Mouse (Mus musculus): ENCODE data around the gene Cdkn1b.

Gene Cdkn1b

GRCm38 (mm10) chr6:134920190-134921013 lies at the start of gene Cdkn1b:
Gene Cdkn1b (plus strand): TSS chr6:134920401.
- DNase-seq (ENCODE audit: low spot score), result peak; percentile 88

DNA sequence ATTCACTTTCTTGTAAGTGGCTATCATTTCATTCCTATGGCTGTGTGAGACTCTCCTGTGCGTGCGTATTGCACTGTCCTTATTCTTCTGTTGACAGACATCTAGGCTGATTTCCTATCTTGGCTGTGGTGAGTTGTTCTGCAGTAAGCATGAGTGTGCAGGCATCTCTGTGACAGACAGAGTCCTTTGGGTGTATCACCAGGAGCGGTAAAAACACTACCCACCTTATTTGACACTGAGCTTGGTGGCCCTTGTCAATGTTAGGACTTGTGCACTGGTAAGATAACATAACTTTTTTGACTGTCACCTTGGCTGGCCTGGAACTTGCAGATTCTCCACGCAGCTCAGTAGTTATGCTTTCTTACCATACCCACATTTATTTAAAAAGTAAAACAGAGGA lies 49.3 kb upstream of the Cdkn1b start:
- DNase-seq (ENCODE audit: low spot score), result no peak

DNA sequence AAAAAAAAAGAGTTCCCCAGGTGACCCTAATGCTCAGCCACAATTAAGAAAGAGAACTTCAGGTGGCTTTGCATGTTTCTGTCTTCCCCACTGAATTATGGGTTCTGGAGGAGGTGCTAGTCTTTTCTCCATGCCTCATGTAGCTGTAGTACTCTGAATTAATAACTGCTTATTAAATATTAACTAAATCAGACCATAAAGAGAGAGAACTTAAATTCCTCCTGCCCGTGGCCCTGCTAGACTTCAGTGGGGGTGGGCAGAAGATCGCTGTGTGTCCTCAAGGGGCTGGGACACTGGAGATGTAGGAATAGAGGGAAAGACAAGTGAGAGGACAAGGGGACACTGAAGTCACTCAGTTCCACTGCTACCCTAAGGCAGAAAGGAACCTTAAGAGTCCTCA lies 48.0 kb upstream of the Cdkn1b start:
- no peak for DNase-seq (ENCODE audit: low spot score)

- DNase-seq (ENCODE audit: low spot score), result no peak
These were observed 47.2 kb upstream of the Cdkn1b start for GRCm38 (mm10) chr6:134873018-134873417.

DNA sequence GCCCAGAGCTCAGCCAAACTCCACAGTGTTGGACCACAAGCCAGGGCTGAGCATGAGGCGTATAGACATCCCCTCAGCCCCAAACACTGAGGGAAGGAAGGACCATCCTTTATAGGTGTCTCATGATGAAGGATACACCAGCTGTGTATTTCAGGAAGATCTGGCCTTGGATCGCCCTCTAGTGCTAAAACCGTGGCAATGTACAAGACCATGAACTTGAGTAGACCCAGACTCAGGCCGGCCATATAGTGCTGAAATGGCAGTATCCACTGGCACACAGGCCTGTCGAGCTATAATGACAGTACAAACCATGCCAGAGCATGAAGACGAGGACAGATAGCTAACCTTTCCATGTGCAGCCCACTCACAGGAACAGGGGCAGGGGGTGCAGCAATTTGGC lies 43.4 kb upstream of the Cdkn1b start:
- no peak for DNase-seq (ENCODE audit: low spot score)

- DNase-seq (ENCODE audit: low spot score), result no peak
These were observed 42.9 kb upstream of the Cdkn1b start for GRCm38 (mm10) chr6:134877276-134877675.

- DNase-seq (ENCODE audit: low spot score), result no peak
These were observed 42.3 kb upstream of the Cdkn1b start for GRCm38 (mm10) chr6:134877892-134878291.

- no peak for DNase-seq (ENCODE audit: low spot score)
These were observed 40.6 kb upstream of the Cdkn1b start for GRCm38 (mm10) chr6:134879556-134879955.

DNA sequence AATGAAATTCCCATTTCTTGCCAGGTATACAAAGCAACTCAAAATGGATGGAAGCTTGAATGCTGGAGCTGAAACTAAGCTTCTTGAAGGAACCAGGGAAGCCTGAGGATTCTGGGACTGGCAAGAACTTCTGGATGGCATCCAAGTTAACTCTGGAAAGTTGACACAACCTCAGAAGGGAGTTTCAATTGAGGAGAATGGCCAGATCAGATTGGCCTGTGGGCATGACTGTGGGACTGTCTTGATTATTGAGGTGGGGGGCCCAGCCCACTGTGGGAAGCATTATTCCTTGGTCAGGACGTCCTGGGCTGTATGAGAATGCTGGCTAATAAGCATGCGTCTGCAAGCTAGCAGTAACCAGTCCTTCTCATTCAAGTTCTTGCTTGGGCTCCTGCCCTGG lies 40.2 kb upstream of the Cdkn1b start:
- DNase-seq (ENCODE audit: low spot score), result no peak

GRCm38 (mm10) chr6:134883661-134884060 lies 36.5 kb upstream of the Cdkn1b start:
- no peak for DNase-seq (ENCODE audit: low spot score)

GRCm38 (mm10) chr6:134885515-134885914 lies 34.7 kb upstream of the Cdkn1b start:
- no peak for DNase-seq (ENCODE audit: low spot score)

- no peak for DNase-seq (ENCODE audit: low spot score)
These were observed 33.7 kb upstream of the Cdkn1b start for GRCm38 (mm10) chr6:134886475-134886874.

DNA sequence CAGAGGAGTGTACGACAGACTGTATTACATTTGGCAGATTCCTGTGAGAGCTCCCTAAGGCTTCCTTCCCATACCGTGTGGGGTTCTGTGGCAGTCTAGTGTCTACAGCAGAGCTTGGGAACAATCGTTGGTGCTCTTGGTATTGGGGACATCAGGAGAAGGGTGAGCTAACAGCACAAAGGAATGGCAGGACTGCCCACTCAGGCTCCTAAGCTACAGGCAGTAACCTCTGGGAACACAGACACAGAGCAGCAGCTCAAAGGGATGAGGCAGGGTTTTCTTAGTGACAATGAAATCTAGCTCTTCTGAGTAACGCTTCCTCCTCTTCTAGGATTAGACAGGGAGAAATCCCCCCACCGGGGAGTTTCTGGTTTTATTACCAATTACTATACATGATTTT lies 33.2 kb upstream of the Cdkn1b start:
- no peak for DNase-seq (ENCODE audit: low spot score)

DNA sequence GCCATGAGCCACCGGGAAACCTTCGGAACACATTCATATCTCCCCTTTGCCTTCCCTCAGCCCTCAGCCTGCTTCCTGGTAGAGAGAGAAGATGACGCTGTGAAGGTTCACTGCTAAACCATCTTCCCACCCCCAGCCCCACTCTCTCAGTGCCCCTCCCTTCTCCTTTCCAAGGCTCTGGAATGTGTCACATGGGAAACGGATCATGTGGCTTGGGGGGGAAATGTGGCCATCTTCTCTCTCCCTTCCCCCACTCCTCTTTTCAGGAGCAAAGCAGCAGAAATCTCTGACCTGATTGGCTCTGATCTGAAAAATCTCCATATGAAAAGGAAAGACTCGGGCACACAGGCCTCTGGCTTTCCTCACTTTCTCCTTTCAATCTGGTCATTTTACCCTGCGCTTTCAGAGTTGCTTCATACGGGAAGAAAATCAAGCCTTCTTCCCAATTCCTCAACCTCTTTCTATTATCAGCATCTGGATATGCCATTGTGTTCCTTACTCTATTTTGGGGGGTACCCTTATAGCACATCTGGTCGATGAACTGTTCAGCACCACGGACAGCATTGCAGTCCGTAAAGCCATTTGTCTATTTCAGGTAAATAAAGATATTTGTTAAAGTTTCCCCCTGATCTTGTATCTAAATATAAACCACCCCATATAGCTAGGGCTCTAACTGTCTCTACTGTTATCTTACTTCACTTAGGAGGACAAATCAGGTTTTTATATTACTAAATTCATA lies 32.3 kb upstream of the Cdkn1b start:
- DNase-seq (ENCODE audit: low spot score), result no peak

DNA sequence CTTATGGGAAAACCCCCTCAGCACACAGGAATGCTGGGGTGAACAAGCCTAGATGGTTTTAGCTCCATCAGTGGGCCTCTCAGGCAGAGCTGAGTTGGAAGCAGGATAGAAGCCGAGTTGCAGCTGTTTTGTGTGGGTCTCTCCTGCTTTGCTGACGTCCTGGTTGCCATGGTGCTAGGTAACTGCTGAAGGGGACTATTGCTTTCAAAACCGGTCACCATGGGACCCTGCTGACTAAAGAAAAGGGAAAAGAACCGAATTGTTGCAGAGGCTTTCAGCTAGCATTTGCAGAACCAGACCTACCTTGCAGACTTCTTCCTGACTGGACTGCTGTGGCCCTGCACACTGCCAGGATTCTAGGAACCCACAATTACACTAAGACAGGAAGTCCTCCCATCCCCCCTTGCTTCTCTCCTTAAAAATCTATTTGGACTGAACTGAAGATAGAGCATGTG lies 31.6 kb upstream of the Cdkn1b start:
- DNase-seq (ENCODE audit: low spot score), result no peak

- no peak for DNase-seq (ENCODE audit: low spot score)
These were observed 30.4 kb upstream of the Cdkn1b start for GRCm38 (mm10) chr6:134889763-134890162.

DNA sequence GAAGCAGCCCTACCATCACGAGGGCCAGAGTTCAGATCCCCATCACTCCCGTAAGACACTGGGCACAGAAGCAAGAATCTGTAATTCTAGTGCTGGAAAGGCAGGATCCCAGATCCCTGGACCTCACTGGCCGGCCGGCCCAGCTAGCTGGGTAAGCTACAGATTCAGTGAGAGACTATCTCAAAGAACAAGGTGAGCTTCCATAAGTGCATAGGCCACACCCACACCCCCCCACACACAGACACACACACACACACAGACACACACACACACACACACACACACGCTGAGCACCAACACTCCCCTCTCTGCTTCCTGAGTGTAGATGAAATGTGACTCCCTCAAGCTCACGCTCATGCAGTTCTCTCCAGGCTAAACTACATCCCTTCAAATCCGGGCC lies 29.8 kb upstream of the Cdkn1b start:
- DNase-seq (ENCODE audit: low spot score), result no peak

GRCm38 (mm10) chr6:134896570-134897436 lies 23.4 kb upstream of the Cdkn1b start:
- DNase-seq (ENCODE audit: low spot score), result no peak

- DNase-seq (ENCODE audit: low spot score), result peak; percentile 94
These were observed 22.6 kb upstream of the Cdkn1b start for GRCm38 (mm10) chr6:134897443-134898094.

GRCm38 (mm10) chr6:134898095-134898965 lies 21.9 kb upstream of the Cdkn1b start, which contains the start of gene Gpr19:
Gene Gpr19 (minus strand): TSS chr6:134898578.
- DNase-seq (ENCODE audit: low spot score), result peak; percentile 80

GRCm38 (mm10) chr6:134903368-134903767 lies 16.8 kb upstream of the Cdkn1b start:
- no peak for DNase-seq (ENCODE audit: low spot score)

Measured in c-Kit-positive CD71-positive TER-119-positive erythroid progenitor cells, embryonic 14.5 days (primary cell).